29 mouse cellular contexts compared by ENCODE assay signal in genomic region chr2:13784448-13784847, GRCm38 (mm10). TPM values are rescaled to one million over a fixed set of nuclear protein-coding genes. Genes with fewer than 3 reads are reported as not detected.
DNase-seq lines count a peak whose midpoint lies in the region; ATAC-seq lines count a peak whose summit lies in the region.
"Had no signal": no experiment of that assay in that cellular context is flagged by ENCODE, and none has a peak within 500 bp of the region (broad histone marks: within the 10 kb centered on the region; RNA-seq: fewer than 3 reads in every experiment).

No protein-coding gene starts in this region.

- H3K27me3 ChIP-seq in kidney, embryonic 14.5 days (ENCODE audit: control insufficient read depth, insufficient read depth, low read length) = no peaks in the 10 kb centered on the region
- H3K27me3 ChIP-seq: embryonic facial prominence, embryonic 13.5 days; forebrain, embryonic 12.5 days; forebrain, embryonic 15.5 days; heart, embryonic 12.5 days; heart, embryonic 15.5 days; hindbrain, embryonic 12.5 days; hindbrain, embryonic 15.5 days; Patski had no signal

- H3K4me3 ChIP-seq in kidney, embryonic 14.5 days (ENCODE audit: low read length) = no peak overlapping the region
- H3K4me3 ChIP-seq: embryonic facial prominence, embryonic 10.5 days; embryonic facial prominence, embryonic 13.5 days; erythroblast, embryonic 14.5 days; forebrain, embryonic 12.5 days; forebrain, embryonic 15.5 days; heart, embryonic 12.5 days; heart, embryonic 15.5 days; hindbrain, embryonic 12.5 days; hindbrain, embryonic 15.5 days had no signal

- no peaks in the 10 kb centered on the region for H3K36me3 ChIP-seq in kidney, embryonic 14.5 days (ENCODE audit: control insufficient read depth, insufficient read depth, low read length)
- H3K36me3 ChIP-seq: embryonic facial prominence, embryonic 10.5 days; embryonic facial prominence, embryonic 13.5 days; forebrain, embryonic 12.5 days; forebrain, embryonic 15.5 days; G1E; heart, embryonic 12.5 days; heart, embryonic 15.5 days; hindbrain, embryonic 12.5 days; hindbrain, embryonic 15.5 days had no signal

- ATAC-seq in kidney, embryonic 14.5 days (ENCODE audit: low FRiP score, low TSS enrichment) = no peak; the same call in 1 of the 2 replicates
- ATAC-seq: forebrain, embryonic 15.5 days; Patski had no signal

- H3K4me2 ChIP-seq in kidney, embryonic 14.5 days (replicated peaks; ENCODE audit: low read depth, low read length) = no peak overlapping the region
- H3K4me2 ChIP-seq: embryonic facial prominence, embryonic 13.5 days; forebrain, embryonic 12.5 days; forebrain, embryonic 15.5 days; heart, embryonic 12.5 days; heart, embryonic 15.5 days; hindbrain, embryonic 12.5 days; hindbrain, embryonic 15.5 days had no signal

- H3K27ac ChIP-seq in kidney, embryonic 14.5 days (ENCODE audit: low read depth, low read length) = no peak overlapping the region
- H3K27ac ChIP-seq: embryonic facial prominence, embryonic 10.5 days; embryonic facial prominence, embryonic 13.5 days; forebrain, embryonic 12.5 days; forebrain, embryonic 15.5 days; heart, embryonic 15.5 days; hindbrain, embryonic 12.5 days; hindbrain, embryonic 15.5 days had no signal

- no peaks in the 10 kb centered on the region for H3K9me3 ChIP-seq in kidney, embryonic 14.5 days (ENCODE audit: control insufficient read depth, low read length)
- H3K9me3 ChIP-seq: embryonic facial prominence, embryonic 10.5 days; embryonic facial prominence, embryonic 13.5 days; forebrain, embryonic 12.5 days; forebrain, embryonic 15.5 days; G1E; heart, embryonic 12.5 days; heart, embryonic 15.5 days; hindbrain, embryonic 12.5 days; hindbrain, embryonic 15.5 days had no signal

- DNase-seq in kidney, adult 11 months = peak; percentile 59
- DNase-seq in kidney, postnatal 10 days = no peak
- DNase-seq in kidney, adult 9 months = peak; percentile 89
- DNase-seq in kidney, postnatal 14 days = peak; percentile 35
- DNase-seq in heart, postnatal 14 days = no peak
- no peak for DNase-seq in left cerebral cortex, postnatal 10 days (ENCODE audit: extremely low spot score in 1 of 2, low spot score in 2 of 2)
- no peak for DNase-seq in lung, postnatal 4 days
- DNase-seq: adrenal gland, adult 2 months; adrenal gland, postnatal 14 days; cerebellum, adult 11 months; cerebellum, adult 2 months; cerebellum, postnatal 10 days; cerebellum, postnatal 36 days; embryo, embryonic 11 days; gastrocnemius, postnatal 25 days; heart, adult 18-20 months; heart, postnatal 10 days had no signal

- intact Hi-C loops in heart, postnatal 14 days (cut with DNase I) = loop anchor here (10.0 kb wide), 1 partner anchor 100 kb away; no protein-coding TSS in a partner anchor
- intact Hi-C loops in left cerebral cortex, postnatal 10 days (cut with DNase I) = no loop called here

- 77% methylated on average over 1 of the region's 1 CpGs for WGBS in kidney, embryonic 14.5 days

- no peaks in the 10 kb centered on the region for H3K4me1 ChIP-seq in kidney, embryonic 14.5 days (ENCODE audit: control insufficient read depth, insufficient read depth, low read length)
- H3K4me1 ChIP-seq: embryonic facial prominence, embryonic 10.5 days; embryonic facial prominence, embryonic 13.5 days; forebrain, embryonic 12.5 days; forebrain, embryonic 15.5 days; heart, embryonic 12.5 days; heart, embryonic 15.5 days; hindbrain, embryonic 12.5 days; hindbrain, embryonic 15.5 days had no signal

- H3K9ac ChIP-seq in kidney, embryonic 14.5 days (ENCODE audit: low read depth, low read length) = no peak overlapping the region
- H3K9ac ChIP-seq: embryonic facial prominence, embryonic 13.5 days; forebrain, embryonic 12.5 days; forebrain, embryonic 15.5 days; heart, embryonic 12.5 days; heart, embryonic 15.5 days; hindbrain, embryonic 12.5 days; hindbrain, embryonic 15.5 days had no signal

RNA-seq across cellular contexts. Expression of gene St8sia6, which starts 9.4 kb away (rescaled TPM):
- polyA plus RNA-seq in kidney, embryonic 14.5 days (2014; fragmentation: Nextera tagmentation; extraction: Ambion mirVana) = 2.4 and 4.5 TPM in 2 replicates
- 1 to 10 TPM; 2.3 to 2.5 TPM for total RNA-seq in heart, postnatal 14 days (2021)
- under 1 TPM; 0.73 to 0.87 TPM for total RNA-seq in left cerebral cortex, postnatal 10 days (2021)
- polyA plus RNA-seq: erythroblast, embryonic 14.5 days; G1E had no signal

Comparison
In these comparisons a context has a peak if more than half of its experiments do, and no peak if none do; other contexts are left out.
1. DNase-seq: peak in kidney, adult 11 months (single experiment), kidney, adult 9 months (single experiment) and kidney, postnatal 14 days (single experiment); none in kidney, postnatal 10 days (single experiment), heart, postnatal 14 days (0 of 2), left cerebral cortex, postnatal 10 days (0 of 2) and lung, postnatal 4 days (0 of 2).